Mouse (Mus musculus) limb, embryonic 15.5 days (tissue): Measurements from ENCODE around the gene Trim14. TPM values are rescaled to one million over a fixed set of nuclear protein-coding genes. Genes with fewer than 3 reads are reported as not detected.

Experiments
- ATAC-seq: fragments of 200-750 bp; cut with Nextera tagmentation; 2 replicates; pipeline ENCODE4 v1.8.0; 2017; ENCODE audit warnings: low read depth, moderate TSS enrichment; ENCODE audit not compliant: insufficient number of reproducible peaks, low FRiP score, low TSS enrichment
- H3K27ac ChIP-seq: fragments of 300-500 bp; sonication (generic); 2 replicates; pipeline ENCODE4 v1.5.1; 2015; ENCODE audit warnings: moderate library complexity, mild to moderate bottlenecking, inconsistent platforms
- H3K27me3 ChIP-seq: fragments of 300-500 bp; sonication (generic); 2 replicates; pipeline ENCODE4 v1.6.1; 2015; ENCODE audit warnings: inconsistent platforms
- H3K36me3 ChIP-seq: fragments of 300-500 bp; sonication (generic); 2 replicates; pipeline ENCODE4 v1.6.1; 2015; ENCODE audit warnings: inconsistent platforms
- H3K4me1 ChIP-seq: fragments of 300-500 bp; sonication (generic); 2 replicates; pipeline ENCODE4 v1.6.1; 2015; ENCODE audit warnings: inconsistent platforms
- H3K4me2 ChIP-seq: fragments of 300-500 bp; sonication (generic); 2 replicates; pipeline ENCODE4 v1.6.1; 2015; ENCODE audit warnings: mild to moderate bottlenecking, inconsistent platforms
- H3K4me3 ChIP-seq: fragments of 300-500 bp; sonication (generic); 2 replicates; pipeline ENCODE4 v1.5.1; 2015; ENCODE audit warnings: mild to moderate bottlenecking, inconsistent platforms
- H3K9ac ChIP-seq: fragments of 300-500 bp; sonication (generic); 2 replicates; pipeline ENCODE4 v1.6.1; 2015; ENCODE audit warnings: inconsistent platforms
- H3K9me3 ChIP-seq: fragments of 300-500 bp; sonication (generic); 2 replicates; pipeline ENCODE4 v1.6.1; 2016; ENCODE audit warnings: inconsistent platforms
- WGBS: fragments of 180-500 bp; shearing (Covaris S2); methylation state at CpG from one replicate; pipeline ENCODE4 v1.1.7; 2015; 5-methylcytosine and 5-hydroxymethylcytosine counted together
- polyA plus RNA-seq: library from polyadenylated mRNA; unstranded; fragments of >200 nt; fragmentation: Nextera tagmentation; extraction: Ambion mirVana; gene quantifications from 2 replicates; pipeline ENCODE4 v1.2.1, GENCODE M21; 2015

Trim14 gene
- polyA plus RNA-seq, 1 experiment from 2014 or later, result 2.1 TPM

- Histone ChIP-seq H3K4me2 (no peak overlapping the region), H3K4me1 (peaks cover 5% of the 10 kb centered on the region), H3K9me3 (no peaks in the 10 kb centered on the region), H3K27ac (no peak overlapping the region), H3K36me3 (no peaks in the 10 kb centered on the region), H3K4me3 (no peak overlapping the region), H3K27me3 (no peaks in the 10 kb centered on the region), H3K9ac (no peak overlapping the region)
- ATAC-seq, result peak; percentile 43; the same call in 1 of the 2 replicates
- 75% methylated on average over 4 of the region's 4 CpGs for WGBS
Measured at GRCm38 (mm10) chr4:46523324-46523723, 12.6 kb downstream of the Trim14 start.

GRCm38 (mm10) chr4:46521457-46521856, 14.5 kb downstream of the Trim14 start:
- Histone ChIP-seq H3K9ac (no peak overlapping the region), H3K4me3 (no peak overlapping the region), H3K9me3 (no peaks in the 10 kb centered on the region), H3K36me3 (no peaks in the 10 kb centered on the region), H3K27ac (no peak overlapping the region), H3K4me1 (no peaks in the 10 kb centered on the region), H3K27me3 (no peaks in the 10 kb centered on the region), H3K4me2 (no peak overlapping the region)
- 75% methylated on average over 10 of the region's 10 CpGs for WGBS
- no peak for ATAC-seq

GRCm38 (mm10) chr4:46520491-46520890, 15.4 kb downstream of the Trim14 start:
- Histone ChIP-seq H3K4me1 (no peaks in the 10 kb centered on the region), H3K4me3 (no peak overlapping the region), H3K9ac (no peak overlapping the region), H3K36me3 (no peaks in the 10 kb centered on the region), H3K9me3 (no peaks in the 10 kb centered on the region), H3K27me3 (no peaks in the 10 kb centered on the region), H3K27ac (no peak overlapping the region), H3K4me2 (no peak overlapping the region)
- 69% methylated on average over 2 of the region's 2 CpGs for WGBS
- no peak for ATAC-seq

DNA sequence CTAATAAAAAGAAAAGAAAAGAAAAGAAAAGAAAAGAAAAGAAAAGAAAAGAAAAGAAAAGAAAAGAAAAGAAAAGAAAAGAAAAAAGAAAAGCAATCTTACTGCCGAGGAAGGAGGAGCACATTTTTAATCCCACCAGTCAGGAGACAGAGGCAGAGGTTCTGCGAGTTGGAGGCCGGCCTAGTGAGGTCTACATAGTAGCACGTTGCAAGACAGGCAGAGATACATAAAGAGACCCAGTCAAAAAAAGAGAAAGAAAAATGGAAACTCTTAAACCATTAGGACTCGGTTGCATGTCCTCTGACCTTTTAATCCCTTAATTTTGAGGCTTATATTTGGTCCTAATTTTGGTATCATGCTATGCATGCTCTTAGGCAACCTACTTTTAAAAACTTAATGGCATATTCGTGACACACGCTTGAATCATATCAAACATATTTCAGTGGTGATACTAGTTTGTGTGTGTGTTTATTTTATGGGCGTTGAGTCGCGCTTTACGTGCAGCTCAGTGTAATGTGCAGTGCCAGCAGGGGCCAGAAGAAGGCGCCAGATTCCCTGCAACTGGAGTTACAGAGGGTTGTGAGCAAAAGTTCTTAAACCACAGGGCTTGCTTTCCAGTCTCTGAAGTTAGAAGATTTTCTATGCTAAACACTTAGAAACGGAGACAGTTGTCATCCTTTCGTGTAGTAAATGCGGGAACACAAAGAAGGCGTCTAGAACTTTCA, 28.0 kb downstream of the Trim14 start:
- Histone ChIP-seq H3K9ac (no peak overlapping the region), H3K9me3 (no peaks in the 10 kb centered on the region), H3K27me3 (0 out of 2 replicates have a peak, but pooled peaks cover 17% of the 10 kb centered on the region), H3K36me3 (peaks cover 14% of the 10 kb centered on the region), H3K4me3 (peak overlapping the region; percentile 73), H3K27ac (peak overlapping the region; percentile 75), H3K4me1 (peaks cover 11% of the 10 kb centered on the region), H3K4me2 (peak overlapping the region; percentile 94)
- no peak for ATAC-seq
- 10% methylated on average over 16 of the region's 16 CpGs for WGBS

- H3K27me3 ChIP-seq, result 0 out of 2 replicates have a peak, but pooled peaks cover 17% of the 10 kb centered on the region
- peaks cover 11% of the 10 kb centered on the region for H3K4me1 ChIP-seq
- peak overlapping the region; percentile 94 for H3K4me2 ChIP-seq
- H3K36me3 ChIP-seq, result peaks cover 23% of the 10 kb centered on the region
- H3K9me3 ChIP-seq, result no peaks in the 10 kb centered on the region
- peak overlapping the region; percentile 55 for H3K9ac ChIP-seq
- H3K27ac ChIP-seq, result peak overlapping the region; percentile 75
- peak overlapping the region; percentile 73 for H3K4me3 ChIP-seq
- under 1% methylated on average over 86 of the region's 94 CpGs for WGBS
- peak; percentile 95 for ATAC-seq
Measured at GRCm38 (mm10) chr4:46506801-46507610, 28.9 kb downstream of the Trim14 start.

- H3K9me3 ChIP-seq, result no peaks in the 10 kb centered on the region
Measured at GRCm38 (mm10) chr4:46505361-46506057, 30.4 kb downstream of the Trim14 start.

GRCm38 (mm10) chr4:46503881-46504280, 32.1 kb downstream of the Trim14 start:
- 90% methylated on average over 3 of the region's 3 CpGs for WGBS
- Histone ChIP-seq H3K36me3 (peaks cover 52% of the 10 kb centered on the region), H3K4me2 (no peak overlapping the region), H3K9ac (no peak overlapping the region), H3K27ac (no peak overlapping the region), H3K4me3 (no peak overlapping the region), H3K4me1 (peaks cover 11% of the 10 kb centered on the region), H3K27me3 (0 out of 2 replicates have a peak, but pooled peaks cover 17% of the 10 kb centered on the region), H3K9me3 (no peaks in the 10 kb centered on the region)
- ATAC-seq, result no peak

More at GRCm38 (mm10) chr4:46505361-46506057, 30.4 kb downstream of the Trim14 start:
- 44% methylated on average over 8 of the region's 8 CpGs for WGBS
- Histone ChIP-seq H3K4me2 (no peak overlapping the region), H3K36me3 (peaks cover 38% of the 10 kb centered on the region), H3K4me3 (no peak overlapping the region), H3K4me1 (peaks cover 11% of the 10 kb centered on the region), H3K9ac (no peak overlapping the region), H3K27ac (no peak overlapping the region), H3K27me3 (0 out of 2 replicates have a peak, but pooled peaks cover 17% of the 10 kb centered on the region)
- ATAC-seq, result no peak

- Histone ChIP-seq H3K27ac (no peak overlapping the region), H3K9me3 (no peaks in the 10 kb centered on the region), H3K4me3 (no peak overlapping the region), H3K4me1 (peaks cover 7% of the 10 kb centered on the region; the same call in 1 of the 2 replicates), H3K27me3 (0 out of 2 replicates have a peak, but pooled peaks cover 17% of the 10 kb centered on the region), H3K4me2 (no peak overlapping the region), H3K9ac (no peak overlapping the region), H3K36me3 (peaks cover 55% of the 10 kb centered on the region)
- 81% methylated on average over 16 of the region's 16 CpGs for WGBS
- no peak for ATAC-seq
Measured at GRCm38 (mm10) chr4:46502606-46503502, 33.1 kb downstream of the Trim14 start.

DNA sequence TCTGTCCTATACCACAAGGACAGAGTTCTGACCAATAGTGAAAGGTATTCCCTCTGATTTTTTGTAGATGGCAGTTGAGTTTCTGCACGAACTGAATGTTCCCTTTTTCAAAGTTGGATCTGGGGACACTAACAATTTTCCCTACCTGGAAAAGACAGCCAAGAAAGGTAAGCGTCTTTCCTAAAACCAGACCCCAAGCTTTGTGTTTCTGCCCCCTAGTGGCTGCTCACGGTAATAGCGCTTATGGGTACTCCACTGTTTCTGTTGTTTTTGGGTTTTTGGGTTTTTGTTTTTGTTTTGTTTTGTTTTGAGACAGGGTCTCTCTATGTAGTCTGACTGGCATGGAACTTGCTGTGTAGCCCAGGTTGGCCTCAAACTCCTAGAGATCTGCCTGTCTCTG, 37.0 kb downstream of the Trim14 start:
- ATAC-seq, result no peak
- H3K9me3 ChIP-seq, result no peaks in the 10 kb centered on the region
- no peak overlapping the region for H3K27ac ChIP-seq
- H3K4me2 ChIP-seq, result no peak overlapping the region
- WGBS, result 12% methylated on average over 4 of the region's 4 CpGs
- H3K9ac ChIP-seq, result no peak overlapping the region
- no peaks in the 10 kb centered on the region for H3K4me1 ChIP-seq
- peaks cover 80% of the 10 kb centered on the region for H3K36me3 ChIP-seq
- H3K4me3 ChIP-seq, result no peak overlapping the region
- H3K27me3 ChIP-seq, result no peaks in the 10 kb centered on the region

DNA sequence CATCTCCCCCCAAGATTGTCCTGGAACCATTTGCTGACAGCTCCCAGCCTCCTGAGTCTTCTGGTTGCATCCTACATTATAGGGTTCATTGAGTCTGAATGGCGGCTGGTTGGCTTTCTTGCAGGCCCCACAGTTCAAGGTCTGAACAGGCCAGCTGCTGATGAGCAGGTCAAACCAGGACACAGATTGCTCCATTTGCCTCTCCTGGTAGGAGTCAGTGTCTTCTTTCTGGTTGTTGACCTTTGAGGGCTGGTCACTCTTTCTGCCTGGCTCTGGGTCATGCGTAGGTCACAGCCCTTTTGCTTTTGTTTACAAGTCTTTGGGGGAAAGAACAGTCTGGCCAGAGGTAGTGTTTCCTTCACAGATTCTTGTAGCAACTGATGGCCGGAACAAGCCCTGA, 37.4 kb downstream of the Trim14 start:
- Histone ChIP-seq H3K9me3 (no peaks in the 10 kb centered on the region), H3K4me1 (no peaks in the 10 kb centered on the region), H3K4me3 (no peak overlapping the region), H3K36me3 (peaks cover 80% of the 10 kb centered on the region), H3K4me2 (no peak overlapping the region), H3K27ac (no peak overlapping the region), H3K27me3 (no peaks in the 10 kb centered on the region), H3K9ac (no peak overlapping the region)
- no peak for ATAC-seq
- 77% methylated on average over 3 of the region's 3 CpGs for WGBS
